Mouse (Mus musculus): ENCODE measurements at regions not wholly inside any gene's neighbourhood (a gene's known extent, or its start where the extent isn't known, plus 50 kb on each side); places are given as distances from the start of the nearest gene placed in this dataset.

GRCm38 (mm10) chr10:120587854-120588633 lies 111.8 kb upstream of the Hmga2 start:
- TF ChIP-seq GATA1 (IDR thresholded peaks at IDR 0.05; ENCODE audit: borderline replicate concordance, low read length) (no peak), FLI1 (IDR thresholded peaks at IDR 0.05; ENCODE audit: low read length) (no peak)

Data from megakaryocyte, embryonic 14.5 days (primary cell).